Mouse (Mus musculus) B cell, adult 2 months (primary cell): ENCODE measurements around the gene Lhx4.

Source experiments
- DNase-seq, 2 experiments: peaks; one replicate each; pipeline ENCODE4 v3.0.0; 2022

Lhx4 gene

GRCm38 (mm10) chr1:155700886-155701285, 50.6 kb downstream of the Lhx4 start:
- no peak for DNase-seq

GRCm38 (mm10) chr1:155698373-155699159, 52.9 kb downstream of the Lhx4 start:
- DNase-seq = no peak

- DNase-seq = no peak
These were observed 58.0 kb downstream of the Lhx4 start for GRCm38 (mm10) chr1:155693443-155693842.

- DNase-seq = no peak
These were observed 58.5 kb downstream of the Lhx4 start for GRCm38 (mm10) chr1:155693026-155693425.

GRCm38 (mm10) chr1:155692230-155692629, 59.3 kb downstream of the Lhx4 start:
- DNase-seq = no peak

GRCm38 (mm10) chr1:155689558-155689957, 61.9 kb downstream of the Lhx4 start:
- no peak for DNase-seq

- no peak for DNase-seq
These were observed 62.3 kb downstream of the Lhx4 start for GRCm38 (mm10) chr1:155689141-155689540.

- no peak for DNase-seq
These were observed 64.7 kb downstream of the Lhx4 start for GRCm38 (mm10) chr1:155686816-155687215.

GRCm38 (mm10) chr1:155681116-155681799, 70.2 kb downstream of the Lhx4 start:
- DNase-seq = no peak

GRCm38 (mm10) chr1:155675570-155675969, 75.9 kb downstream of the Lhx4 start:
- no peak for DNase-seq

- no peak for DNase-seq
These were observed 87.5 kb downstream of the Lhx4 start for GRCm38 (mm10) chr1:155663994-155664393.

- no peak for DNase-seq
These were observed 95.2 kb downstream of the Lhx4 start for GRCm38 (mm10) chr1:155656321-155656720.

GRCm38 (mm10) chr1:155654961-155655360, 96.5 kb downstream of the Lhx4 start:
- DNase-seq = no peak

- DNase-seq = no peak
These were observed 101.2 kb downstream of the Lhx4 start for GRCm38 (mm10) chr1:155650121-155650846.
